Mouse (Mus musculus): Measurements from ENCODE around the gene Slc35a5.

GRCm38 (mm10) chr16:45204438-45204837, 45.9 kb upstream of the Slc35a5 start:
- no peak for TF ChIP-seq TAL1 (IDR thresholded peaks at IDR 0.05; ENCODE audit: low read length)
- no peak for TF ChIP-seq GATA1 (IDR thresholded peaks at IDR 0.05; ENCODE audit: low read length)
